Mouse (Mus musculus): ENCODE measurements around the gene Trpm8. TPM values are rescaled to one million over a fixed set of nuclear protein-coding genes. Genes with fewer than 3 reads are reported as not detected.

Trpm8 gene
- polyA plus RNA-seq, 1 experiment from 2014 or later: not detected

- no peak overlapping the region for H3K9ac ChIP-seq (ENCODE audit: low read length)
- H3K27me3 ChIP-seq (ENCODE audit: control insufficient read depth, insufficient read depth, low read length): no peaks in the 10 kb centered on the region
- H3K4me3 ChIP-seq (ENCODE audit: low read depth, low read length): no peak overlapping the region
- H3K4me1 ChIP-seq (ENCODE audit: control insufficient read depth, insufficient read depth, low read length): no peaks in the 10 kb centered on the region
- ATAC-seq (ENCODE audit: insufficient read depth, low FRiP score, low TSS enrichment) (no peak), DNase-seq (ENCODE audit: low spot score) (no peak)
- H3K36me3 ChIP-seq (ENCODE audit: control insufficient read depth, insufficient read depth, low read length): no peaks in the 10 kb centered on the region
- H3K9me3 ChIP-seq (ENCODE audit: control insufficient read depth, low read length): peaks cover 66% of the 10 kb centered on the region
- no peak overlapping the region for H3K27ac ChIP-seq (ENCODE audit: low read depth, low read length)
- WGBS: 82% methylated on average over 15 of the region's 15 CpGs
- H3K4me2 ChIP-seq (ENCODE audit: low read depth): no peak overlapping the region
Measured at GRCm38 (mm10) chr1:88283376-88284227, 6.1 kb downstream of the Trpm8 start.

GRCm38 (mm10) chr1:88284228-88284945, 6.9 kb downstream of the Trpm8 start:
- H3K27me3 ChIP-seq (ENCODE audit: control insufficient read depth, insufficient read depth, low read length): no peaks in the 10 kb centered on the region
- no peaks in the 10 kb centered on the region for H3K36me3 ChIP-seq (ENCODE audit: control insufficient read depth, insufficient read depth, low read length)
- peaks cover 68% of the 10 kb centered on the region for H3K9me3 ChIP-seq (ENCODE audit: control insufficient read depth, low read length)
- H3K4me2 ChIP-seq (ENCODE audit: low read depth): no peak overlapping the region
- ATAC-seq (ENCODE audit: insufficient read depth, low FRiP score, low TSS enrichment): 0 out of 2 replicates have a peak, but pooled peaks have one; percentile 15
- H3K4me3 ChIP-seq (ENCODE audit: low read depth, low read length): no peak overlapping the region
- H3K27ac ChIP-seq (ENCODE audit: low read depth, low read length): no peak overlapping the region
- H3K4me1 ChIP-seq (ENCODE audit: control insufficient read depth, insufficient read depth, low read length): no peaks in the 10 kb centered on the region
- WGBS: 63% methylated on average over 10 of the region's 10 CpGs
- DNase-seq (ENCODE audit: low spot score): no peak
- no peak overlapping the region for H3K9ac ChIP-seq (ENCODE audit: low read length)

DNA sequence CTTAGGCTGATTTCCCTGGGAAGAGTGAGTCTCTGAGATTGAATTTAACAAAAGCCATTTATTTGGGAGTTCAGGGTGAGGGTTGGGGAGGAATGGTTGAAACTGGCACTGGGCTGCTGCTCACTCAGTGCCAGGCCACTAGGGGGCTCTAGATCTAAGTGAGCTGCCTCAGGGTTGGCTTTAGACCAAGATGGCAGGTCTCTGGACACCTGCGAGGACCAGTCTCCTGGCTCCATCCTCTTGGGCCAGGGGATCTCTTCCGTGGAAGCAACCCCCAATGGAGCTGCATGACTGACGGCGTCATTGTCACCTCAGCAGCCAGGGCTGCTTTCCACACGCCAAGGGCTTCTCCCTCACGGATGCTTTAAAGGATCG, 7.5 kb downstream of the Trpm8 start:
- Histone ChIP-seq H3K9ac (ENCODE audit: low read length) (no peak overlapping the region), H3K27me3 (ENCODE audit: control insufficient read depth, insufficient read depth, low read length) (no peaks in the 10 kb centered on the region), H3K4me2 (ENCODE audit: low read depth) (no peak overlapping the region), H3K9me3 (ENCODE audit: control insufficient read depth, low read length) (peaks cover 73% of the 10 kb centered on the region), H3K27ac (ENCODE audit: low read depth, low read length) (no peak overlapping the region), H3K36me3 (ENCODE audit: control insufficient read depth, insufficient read depth, low read length) (no peaks in the 10 kb centered on the region), H3K4me3 (ENCODE audit: low read depth, low read length) (no peak overlapping the region), H3K4me1 (ENCODE audit: control insufficient read depth, insufficient read depth, low read length) (no peaks in the 10 kb centered on the region)
- ATAC-seq (ENCODE audit: insufficient read depth, low FRiP score, low TSS enrichment): no peak
- DNase-seq (ENCODE audit: low spot score): no peak
- WGBS: 62% methylated on average over 7 of the region's 7 CpGs

DNA sequence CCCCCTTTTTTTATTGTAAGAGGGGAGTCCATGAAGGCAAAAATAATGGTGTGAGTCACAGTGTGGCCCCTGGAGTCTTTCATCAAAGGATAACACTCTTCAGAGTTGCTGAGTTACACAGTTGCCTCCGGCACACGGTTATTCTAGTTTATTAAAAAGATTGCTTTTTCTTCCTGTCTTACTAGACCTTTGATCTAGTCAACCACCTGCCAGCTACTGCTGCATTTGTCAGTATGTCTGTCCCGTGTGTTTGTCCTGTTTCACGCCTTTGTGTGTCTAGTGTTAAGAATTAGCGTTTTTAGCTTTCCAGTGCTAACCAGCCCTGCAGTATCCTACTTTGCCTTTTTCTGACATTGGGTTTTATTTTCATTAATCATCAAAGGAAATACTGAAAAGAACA, 8.2 kb downstream of the Trpm8 start:
- Histone ChIP-seq H3K36me3 (ENCODE audit: control insufficient read depth, insufficient read depth, low read length) (no peaks in the 10 kb centered on the region), H3K9me3 (ENCODE audit: control insufficient read depth, low read length) (peaks cover 80% of the 10 kb centered on the region), H3K9ac (ENCODE audit: low read length) (no peak overlapping the region), H3K4me1 (ENCODE audit: control insufficient read depth, insufficient read depth, low read length) (no peaks in the 10 kb centered on the region), H3K27ac (ENCODE audit: low read depth, low read length) (no peak overlapping the region), H3K4me2 (ENCODE audit: low read depth) (no peak overlapping the region), H3K27me3 (ENCODE audit: control insufficient read depth, insufficient read depth, low read length) (no peaks in the 10 kb centered on the region), H3K4me3 (ENCODE audit: low read depth, low read length) (no peak overlapping the region)
- DNase-seq (ENCODE audit: low spot score) (no peak), ATAC-seq (ENCODE audit: insufficient read depth, low FRiP score, low TSS enrichment) (no peak)
- 72% methylated on average over 5 of the region's 5 CpGs for WGBS

DNA sequence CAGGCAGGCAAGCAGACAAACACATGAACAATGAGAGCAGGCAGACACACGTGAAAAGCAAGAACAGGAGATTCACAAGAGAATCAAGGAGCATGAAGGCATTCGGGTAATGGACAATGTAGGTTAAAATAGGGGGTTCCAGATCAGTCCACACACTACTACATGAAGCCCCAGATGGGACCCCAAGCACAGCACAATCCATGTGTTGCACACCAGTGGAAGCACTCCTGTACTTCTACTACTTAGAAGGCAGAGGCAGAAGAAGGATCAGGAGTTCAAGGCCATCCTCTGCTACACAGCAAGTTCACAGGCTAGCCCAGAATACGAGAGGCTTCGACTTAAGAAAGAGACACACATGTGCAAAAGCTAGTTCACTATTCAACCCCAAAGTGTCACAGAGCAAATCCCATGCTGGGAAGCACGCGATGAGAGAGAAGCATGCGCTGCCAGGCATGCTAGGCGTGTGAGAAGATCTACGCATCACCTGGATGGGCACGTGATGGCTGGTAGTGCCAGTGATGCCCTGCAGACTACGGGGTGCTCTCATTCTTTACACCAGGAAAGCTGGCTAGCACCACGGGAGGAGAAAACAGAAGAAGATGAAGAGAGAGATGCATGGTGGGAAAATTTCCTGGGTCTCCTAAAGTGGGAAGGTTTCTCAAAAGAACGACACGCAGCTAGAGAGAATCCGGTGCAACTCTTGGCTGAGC, 8.8 kb downstream of the Trpm8 start:
- Histone ChIP-seq H3K4me1 (ENCODE audit: control insufficient read depth, insufficient read depth, low read length) (no peaks in the 10 kb centered on the region), H3K9me3 (ENCODE audit: control insufficient read depth, low read length) (peaks cover 82% of the 10 kb centered on the region), H3K4me3 (ENCODE audit: low read depth, low read length) (no peak overlapping the region), H3K4me2 (ENCODE audit: low read depth) (no peak overlapping the region), H3K27ac (ENCODE audit: low read depth, low read length) (no peak overlapping the region), H3K9ac (ENCODE audit: low read length) (no peak overlapping the region), H3K27me3 (ENCODE audit: control insufficient read depth, insufficient read depth, low read length) (no peaks in the 10 kb centered on the region), H3K36me3 (ENCODE audit: control insufficient read depth, insufficient read depth, low read length) (no peaks in the 10 kb centered on the region)
- no peak for ATAC-seq (ENCODE audit: insufficient read depth, low FRiP score, low TSS enrichment)
- DNase-seq (ENCODE audit: low spot score): no peak
- WGBS: 82% methylated on average over 15 of the region's 15 CpGs

DNA sequence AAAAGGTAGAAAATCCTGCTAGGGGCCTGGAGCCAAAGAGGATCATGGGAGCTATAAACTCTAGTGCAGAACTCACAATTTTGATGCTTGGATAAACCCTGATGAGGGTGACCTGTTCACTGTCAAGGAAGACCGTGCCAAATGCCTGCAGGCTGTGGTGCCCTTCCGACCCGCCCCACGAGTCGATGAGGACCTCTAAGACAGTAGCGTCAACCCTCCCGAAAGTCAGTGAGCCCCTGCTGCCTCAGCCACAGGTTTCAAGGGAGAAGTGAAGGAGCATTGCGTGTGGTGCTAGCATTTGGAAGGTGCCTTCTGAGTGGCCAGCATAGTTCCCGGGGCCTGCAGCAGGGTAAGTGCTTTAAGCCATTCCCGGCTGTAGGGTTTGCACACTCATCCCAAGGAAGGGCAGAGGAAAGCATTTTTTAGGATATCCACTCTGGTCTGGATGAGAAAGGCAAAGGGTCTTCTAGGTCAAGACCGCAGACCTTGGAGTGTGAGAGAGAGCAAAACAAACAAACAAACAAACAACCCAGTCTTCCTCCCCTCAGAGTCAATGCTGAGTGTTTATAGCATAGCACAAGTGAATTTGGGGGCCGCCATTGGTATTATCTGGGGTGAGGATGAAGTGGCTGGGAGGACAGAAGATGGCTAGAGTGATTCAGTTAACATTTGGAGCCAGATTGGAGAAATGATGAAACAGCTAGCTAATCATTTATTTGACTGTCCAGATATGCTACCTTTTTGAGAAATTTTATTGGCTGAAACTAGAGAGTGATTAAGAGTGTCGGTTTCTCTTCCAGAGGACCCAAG, 9.6 kb downstream of the Trpm8 start:
- no peaks in the 10 kb centered on the region for H3K4me1 ChIP-seq (ENCODE audit: control insufficient read depth, insufficient read depth, low read length)
- no peak overlapping the region for H3K4me3 ChIP-seq (ENCODE audit: low read depth, low read length)
- ATAC-seq (ENCODE audit: insufficient read depth, low FRiP score, low TSS enrichment) (no peak), DNase-seq (ENCODE audit: low spot score) (no peak)
- H3K9ac ChIP-seq (ENCODE audit: low read length): no peak overlapping the region
- peaks cover 87% of the 10 kb centered on the region for H3K9me3 ChIP-seq (ENCODE audit: control insufficient read depth, low read length)
- no peak overlapping the region for H3K27ac ChIP-seq (ENCODE audit: low read depth, low read length)
- no peaks in the 10 kb centered on the region for H3K36me3 ChIP-seq (ENCODE audit: control insufficient read depth, insufficient read depth, low read length)
- 75% methylated on average over 13 of the region's 13 CpGs for WGBS
- H3K27me3 ChIP-seq (ENCODE audit: control insufficient read depth, insufficient read depth, low read length): no peaks in the 10 kb centered on the region
- no peak overlapping the region for H3K4me2 ChIP-seq (ENCODE audit: low read depth)

DNA sequence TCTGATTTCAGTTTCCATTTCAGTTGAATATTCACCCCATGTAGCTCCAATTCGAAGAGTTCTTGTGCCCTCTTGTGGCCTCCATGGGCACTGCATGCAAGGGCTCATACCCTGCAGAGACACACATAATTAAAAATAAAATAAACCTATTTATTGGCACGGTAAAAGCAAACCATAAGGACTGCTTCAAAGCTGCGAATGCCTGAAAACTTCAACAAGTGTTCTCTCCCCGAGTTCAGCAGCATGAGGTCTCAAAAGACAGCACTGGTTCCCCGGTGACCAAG, 10.2 kb downstream of the Trpm8 start:
- H3K27ac ChIP-seq (ENCODE audit: low read depth, low read length): no peak overlapping the region
- H3K9ac ChIP-seq (ENCODE audit: low read length): no peak overlapping the region
- H3K27me3 ChIP-seq (ENCODE audit: control insufficient read depth, insufficient read depth, low read length): no peaks in the 10 kb centered on the region
- no peaks in the 10 kb centered on the region for H3K4me1 ChIP-seq (ENCODE audit: control insufficient read depth, insufficient read depth, low read length)
- peak; percentile 75 for DNase-seq (ENCODE audit: low spot score)
- WGBS: 43% methylated on average over 5 of the region's 5 CpGs
- peaks cover 87% of the 10 kb centered on the region for H3K9me3 ChIP-seq (ENCODE audit: control insufficient read depth, low read length)
- H3K36me3 ChIP-seq (ENCODE audit: control insufficient read depth, insufficient read depth, low read length): no peaks in the 10 kb centered on the region
- no peak overlapping the region for H3K4me2 ChIP-seq (ENCODE audit: low read depth)
- no peak overlapping the region for H3K4me3 ChIP-seq (ENCODE audit: low read depth, low read length)
- ATAC-seq (ENCODE audit: insufficient read depth, low FRiP score, low TSS enrichment): no peak

- Histone ChIP-seq H3K4me2 (ENCODE audit: low read depth) (no peak overlapping the region), H3K27me3 (ENCODE audit: control insufficient read depth, insufficient read depth, low read length) (no peaks in the 10 kb centered on the region), H3K4me3 (ENCODE audit: low read depth, low read length) (no peak overlapping the region), H3K9me3 (ENCODE audit: control insufficient read depth, low read length) (peaks cover 81% of the 10 kb centered on the region), H3K4me1 (ENCODE audit: control insufficient read depth, insufficient read depth, low read length) (no peaks in the 10 kb centered on the region), H3K36me3 (ENCODE audit: control insufficient read depth, insufficient read depth, low read length) (no peaks in the 10 kb centered on the region), H3K9ac (ENCODE audit: low read length) (no peak overlapping the region), H3K27ac (ENCODE audit: low read depth, low read length) (no peak overlapping the region)
- ATAC-seq (ENCODE audit: insufficient read depth, low FRiP score, low TSS enrichment): no peak
- DNase-seq (ENCODE audit: low spot score): no peak
- WGBS: 41% methylated on average over 3 of the region's 3 CpGs
Measured at GRCm38 (mm10) chr1:88288056-88288788, 10.8 kb downstream of the Trpm8 start.

Measured in neural tube, embryonic 11.5 days (tissue).